Mouse (Mus musculus): ENCODE data around the gene Aip.

DNA sequence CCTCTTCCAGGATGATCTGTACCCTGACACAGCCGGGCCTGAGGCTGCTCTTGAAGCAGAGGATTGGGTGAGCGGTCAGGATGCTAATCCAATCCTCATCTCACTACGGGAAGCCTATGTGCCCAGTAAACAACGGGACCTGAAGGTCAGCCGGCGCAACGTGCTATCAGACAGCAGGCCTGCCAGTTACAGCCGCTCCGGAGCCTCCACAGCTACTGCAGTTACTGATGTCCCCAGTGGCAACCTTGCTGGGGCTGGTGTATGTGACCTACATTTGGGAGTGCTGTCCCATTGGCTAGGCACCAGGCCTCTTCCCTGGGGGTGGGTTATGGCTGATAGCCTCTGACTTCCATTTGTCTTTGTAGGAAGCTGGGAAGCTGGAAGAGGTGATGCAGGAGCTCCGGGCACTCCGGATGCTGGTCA, 27.6 kb upstream of the Aip start, which contains the start of gene Ptprcap:
- TF ChIP-seq CHD2 (IDR thresholded peaks at IDR 0.05; ENCODE audit: low read depth, low read length), result no peak
- no peak for TF ChIP-seq HCFC1 (IDR thresholded peaks at IDR 0.05; ENCODE audit: borderline replicate concordance, insufficient read depth, low read length)
- TF ChIP-seq ZC3H11A (IDR thresholded peaks at IDR 0.05; ENCODE audit: borderline replicate concordance, low read depth, low read length), result no peak
